Mouse (Mus musculus): Measurements from ENCODE around the gene Kdsr. TPM values are rescaled to one million over a fixed set of nuclear protein-coding genes. Genes with fewer than 3 reads are reported as not detected.

The Kdsr gene
- 1 to 10 TPM; 3.1 to 4.7 TPM for total RNA-seq (2021)
- long read RNA-seq, experiment 1, partial matches to known transcripts: 0 of 1 reads
- long read RNA-seq, experiment 1, other reads (novel, unspliced or antisense): 1 of 1 reads
- long read RNA-seq, experiment 2, full-length matches to known transcripts: 1 of 2 reads
- long read RNA-seq, experiment 2, partial matches to known transcripts: 0 of 2 reads
- long read RNA-seq, experiment 2, other reads (novel, unspliced or antisense): 1 of 2 reads

- intact Hi-C loops (cut with DNase I): loop anchor here (2.0 kb wide), 1 partner anchor 37 kb away; the partner anchor contains the start of gene Vps4b
- peak; percentile 93 to 96 for DNase-seq
Measured at GRCm38 (mm10) chr1:106759572-106760435, at the start of gene Kdsr. Gene Kdsr, minus strand, starts transcription at chr1:106759727.

DNA sequence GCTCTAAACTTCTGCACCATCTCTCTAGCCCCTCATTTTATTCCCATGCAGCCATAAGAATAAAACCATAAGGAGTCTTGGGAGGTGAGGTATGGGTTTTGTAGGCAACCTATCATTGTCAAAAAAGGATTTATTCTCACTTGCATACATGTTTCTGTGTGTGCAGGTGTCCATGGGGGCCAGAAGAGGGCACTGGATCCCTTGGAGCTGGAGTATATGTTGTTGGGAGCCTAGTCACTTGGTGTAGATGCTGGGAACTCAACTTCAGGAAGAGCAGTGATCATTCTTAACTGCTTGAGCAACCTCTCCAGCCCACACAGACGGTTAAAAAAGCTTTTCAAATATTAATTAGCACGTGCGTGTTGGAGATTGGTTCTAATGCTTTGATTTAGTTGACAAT lies 40.4 kb upstream of the Kdsr start:
- no peak for DNase-seq
- intact Hi-C loops (cut with DNase I): no loop called here

- no peak for DNase-seq
- intact Hi-C loops (cut with DNase I): no loop called here
Measured at GRCm38 (mm10) chr1:106799406-106799805, 39.9 kb upstream of the Kdsr start.

- no peak for DNase-seq
- intact Hi-C loops (cut with DNase I): loop anchor here (2.0 kb wide), 1 partner anchor 38 kb away; the partner anchor contains the start of gene Kdsr
Measured at GRCm38 (mm10) chr1:106796987-106797779, 37.7 kb upstream of the Kdsr start.

DNA sequence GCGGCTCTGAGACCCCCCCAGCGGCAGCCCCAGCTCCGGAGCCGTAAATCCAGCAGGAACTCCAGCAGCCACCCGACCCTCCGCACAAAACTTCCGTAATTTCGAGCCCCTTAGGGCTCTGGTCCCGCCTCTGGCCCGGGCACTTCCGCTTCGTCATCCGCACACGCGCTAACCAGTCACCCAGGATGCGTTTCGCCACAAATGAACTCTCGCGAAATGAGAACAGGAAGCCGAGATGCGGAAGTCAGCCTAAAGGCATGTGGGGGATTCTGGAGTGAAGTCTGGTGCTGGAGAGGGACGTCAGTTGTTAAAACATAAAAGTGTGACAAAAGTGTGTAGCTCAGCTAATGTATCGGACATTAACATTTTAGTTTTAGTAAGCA lies 37.0 kb upstream of the Kdsr start, which contains the start of gene Vps4b:
Gene Vps4b, minus strand, starts transcription at position 187 of the 383 bp plus-strand sequence.
- DNase-seq: peak; percentile 84 to 85
- intact Hi-C loops (cut with DNase I): loop anchor here (2.0 kb wide), 1 partner anchor 38 kb away; the partner anchor contains the start of gene Kdsr

GRCm38 (mm10) chr1:106795634-106796541 lies 36.4 kb upstream of the Kdsr start:
- intact Hi-C loops (cut with DNase I): loop anchor here (2.0 kb wide), 1 partner anchor 37 kb away; the partner anchor contains the start of gene Kdsr
- DNase-seq: peak in 1 of 2 experiments; percentile 15

DNA sequence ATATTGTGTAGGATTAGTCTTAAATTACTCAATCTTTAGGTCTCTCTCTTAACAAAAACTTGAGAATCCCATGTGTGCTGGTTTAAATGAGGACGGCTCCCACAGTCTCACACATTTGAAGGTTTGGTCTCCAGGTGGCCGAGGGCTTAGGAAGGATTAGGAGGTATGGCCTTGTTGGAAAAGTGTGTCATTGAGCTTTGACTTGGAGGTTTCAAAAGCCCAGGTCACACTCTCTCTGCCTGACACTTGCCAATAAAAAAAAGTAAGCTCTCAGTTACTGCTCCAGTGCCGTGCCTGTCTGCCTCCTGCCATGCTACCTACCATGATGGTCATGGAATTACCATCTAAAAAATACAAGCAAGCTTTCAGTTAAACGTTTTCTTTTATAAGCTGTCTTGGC lies 15.4 kb upstream of the Kdsr start:
- no peak for DNase-seq
- intact Hi-C loops (cut with DNase I): no loop called here

DNA sequence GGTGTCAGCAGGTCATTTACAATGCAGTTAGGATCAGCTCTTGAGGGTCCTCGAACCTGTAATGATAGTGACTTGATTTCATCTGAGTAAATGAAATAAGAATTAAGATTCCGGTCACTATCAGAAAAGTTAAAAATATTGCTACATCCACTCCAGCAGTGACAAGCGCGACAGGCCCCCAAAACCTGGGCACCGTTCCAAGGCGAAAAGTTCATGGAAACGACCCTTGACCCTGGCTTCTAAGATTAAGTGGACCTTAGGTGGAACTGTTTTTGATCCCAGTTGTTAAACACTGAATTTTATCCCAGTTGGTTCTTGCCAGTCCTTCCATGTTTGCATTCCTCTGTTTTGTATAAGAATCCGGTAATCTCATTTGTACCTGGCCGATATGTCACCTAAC lies 14.6 kb upstream of the Kdsr start:
- DNase-seq: no peak
- intact Hi-C loops (cut with DNase I): no loop called here

- no peak for DNase-seq
- intact Hi-C loops (cut with DNase I): no loop called here
Measured at GRCm38 (mm10) chr1:106768773-106769172, 9.2 kb upstream of the Kdsr start.

DNA sequence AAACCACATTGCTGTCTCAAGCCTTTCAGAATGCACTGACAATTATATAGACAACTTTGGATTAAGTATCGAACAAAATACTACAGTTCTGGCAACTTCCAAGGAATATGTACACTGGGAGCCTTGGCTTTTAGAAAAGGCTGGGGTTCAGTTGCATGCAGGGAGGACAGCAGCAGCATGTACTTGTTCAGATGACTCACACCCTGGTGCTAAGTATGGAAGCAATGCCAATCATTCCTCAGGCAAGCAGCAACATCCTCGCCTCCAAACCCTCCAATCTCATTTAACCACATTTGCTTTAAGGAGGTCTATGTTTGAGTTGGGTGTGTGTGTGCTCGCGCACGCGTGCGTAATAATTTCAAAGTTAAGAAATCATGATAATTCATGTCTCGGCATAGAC lies 6.2 kb upstream of the Kdsr start:
- no peak for DNase-seq
- intact Hi-C loops (cut with DNase I): no loop called here

DNA sequence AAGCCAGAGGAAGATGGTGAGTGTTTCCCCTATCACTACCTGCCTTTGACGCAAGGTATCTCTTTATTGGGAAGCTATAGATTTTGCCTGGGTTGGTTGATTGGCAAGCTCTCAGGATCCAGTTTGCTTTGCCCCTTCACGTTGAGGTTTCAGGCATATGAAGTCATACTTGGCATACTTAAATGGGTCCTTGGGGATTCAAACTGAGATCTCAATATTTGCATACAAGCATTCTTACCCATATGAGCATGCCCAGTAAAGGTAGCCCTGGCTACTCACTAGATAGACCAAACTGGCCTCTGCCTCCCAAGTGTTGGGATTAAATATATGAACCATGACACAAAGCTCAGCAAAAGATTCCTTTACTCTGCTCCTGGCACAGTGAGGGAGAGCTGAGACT lies 5.3 kb upstream of the Kdsr start:
- intact Hi-C loops (cut with DNase I): no loop called here
- no peak for DNase-seq

DNA sequence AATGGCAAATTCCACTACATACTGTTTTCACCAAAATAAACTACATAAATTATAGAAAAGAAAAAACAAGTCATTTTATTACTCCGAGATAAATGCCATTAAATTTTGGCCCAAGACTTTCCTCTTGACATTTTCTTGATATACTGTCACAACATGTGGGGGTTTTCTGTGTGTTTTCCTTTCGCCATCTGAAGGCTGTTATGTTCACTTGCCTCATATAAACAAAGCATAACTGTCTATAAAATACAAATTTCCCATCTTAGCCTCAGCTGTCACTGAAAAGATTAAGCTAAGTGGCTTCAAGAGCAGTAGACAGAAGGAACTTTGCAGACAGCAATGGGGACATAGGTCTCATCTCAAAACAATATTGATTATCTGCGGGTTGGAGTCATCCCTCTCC lies 4.8 kb upstream of the Kdsr start:
- DNase-seq: no peak
- intact Hi-C loops (cut with DNase I): no loop called here

DNA sequence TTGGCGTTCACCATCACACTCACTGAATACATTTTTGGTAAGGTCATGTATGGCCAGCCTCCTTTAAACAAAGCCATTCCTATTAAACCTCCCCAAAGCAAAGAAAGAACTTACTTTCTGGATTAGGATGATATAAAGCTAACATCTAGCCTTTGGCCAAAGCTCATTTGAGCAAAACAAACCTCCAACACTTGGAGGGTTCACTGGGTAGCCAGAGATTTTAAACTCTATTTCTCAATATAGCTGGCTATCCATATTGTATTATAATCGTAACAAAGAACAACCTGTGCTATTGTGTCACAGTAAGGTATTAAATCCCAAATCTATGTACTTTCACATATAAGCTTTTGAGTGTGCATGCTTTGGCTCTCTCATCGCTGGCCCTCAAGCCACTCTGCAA lies 1.2 kb upstream of the Kdsr start:
- DNase-seq: no peak
- intact Hi-C loops (cut with DNase I): no loop called here

GRCm38 (mm10) chr1:106758734-106759571 lies 574 bp downstream of the Kdsr start:
- intact Hi-C loops (cut with DNase I): loop anchor here (2.0 kb wide), 1 partner anchor 38 kb away; the partner anchor contains the start of gene Vps4b
- DNase-seq: no peak

DNA sequence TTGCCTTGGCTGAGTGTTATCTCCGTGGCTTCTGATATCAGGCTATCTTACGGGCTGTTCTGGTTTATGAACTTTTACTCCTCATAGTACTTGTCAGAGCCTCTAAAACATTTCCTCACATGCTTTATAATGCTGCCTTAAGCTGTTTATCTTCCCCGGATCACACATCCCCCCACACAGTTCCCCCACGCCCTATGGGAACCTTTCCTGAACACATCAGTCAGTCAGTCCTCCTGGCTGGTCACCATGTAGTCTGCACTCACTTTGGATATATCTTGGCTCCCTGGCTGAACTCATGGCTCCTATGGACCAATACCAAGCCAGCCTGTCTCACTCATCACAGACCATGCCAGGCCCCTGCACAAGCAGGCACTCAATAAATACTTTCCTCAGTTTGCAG lies 2.9 kb downstream of the Kdsr start:
- DNase-seq: no peak
- intact Hi-C loops (cut with DNase I): no loop called here

DNA sequence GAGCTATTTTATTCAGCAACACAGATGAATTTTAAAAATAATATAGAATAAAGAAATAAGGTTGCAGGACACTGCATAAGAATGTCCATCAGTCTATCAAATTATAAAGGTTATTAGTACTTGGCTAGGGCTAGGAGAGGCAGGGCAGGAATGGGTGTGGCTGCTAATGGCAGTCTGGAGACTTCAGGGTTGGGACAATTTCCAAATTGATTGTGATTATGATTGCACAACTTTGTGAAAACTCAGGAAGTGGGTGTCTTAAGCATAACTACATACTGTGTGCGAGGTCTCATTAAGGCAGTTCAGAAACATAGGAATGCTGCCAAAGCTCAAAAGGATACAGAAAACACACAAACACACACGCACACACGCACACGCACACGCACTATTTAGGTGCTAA lies 7.5 kb downstream of the Kdsr start:
- intact Hi-C loops (cut with DNase I): no loop called here
- no peak for DNase-seq

GRCm38 (mm10) chr1:106750656-106751055 lies 8.9 kb downstream of the Kdsr start:
- DNase-seq: no peak
- intact Hi-C loops (cut with DNase I): no loop called here

GRCm38 (mm10) chr1:106748555-106749315 lies 10.8 kb downstream of the Kdsr start:
- intact Hi-C loops (cut with DNase I): no loop called here
- no peak for DNase-seq
